Mouse (Mus musculus) liver, embryonic 14.5 days (tissue): ENCODE results near the gene Mgea5.

Source experiments
- CTCF ChIP-seq: IDR thresholded peaks from 2 replicates; pipeline ENCODE4 v1.5.1; 2016; ENCODE audit warnings: antibody characterized with exemption, low read depth, control low read depth
- EP300 ChIP-seq: IDR thresholded peaks from 2 replicates; pipeline ENCODE4 v1.6.1; 2016; ENCODE audit warnings: antibody characterized with exemption, low read depth

DNA sequence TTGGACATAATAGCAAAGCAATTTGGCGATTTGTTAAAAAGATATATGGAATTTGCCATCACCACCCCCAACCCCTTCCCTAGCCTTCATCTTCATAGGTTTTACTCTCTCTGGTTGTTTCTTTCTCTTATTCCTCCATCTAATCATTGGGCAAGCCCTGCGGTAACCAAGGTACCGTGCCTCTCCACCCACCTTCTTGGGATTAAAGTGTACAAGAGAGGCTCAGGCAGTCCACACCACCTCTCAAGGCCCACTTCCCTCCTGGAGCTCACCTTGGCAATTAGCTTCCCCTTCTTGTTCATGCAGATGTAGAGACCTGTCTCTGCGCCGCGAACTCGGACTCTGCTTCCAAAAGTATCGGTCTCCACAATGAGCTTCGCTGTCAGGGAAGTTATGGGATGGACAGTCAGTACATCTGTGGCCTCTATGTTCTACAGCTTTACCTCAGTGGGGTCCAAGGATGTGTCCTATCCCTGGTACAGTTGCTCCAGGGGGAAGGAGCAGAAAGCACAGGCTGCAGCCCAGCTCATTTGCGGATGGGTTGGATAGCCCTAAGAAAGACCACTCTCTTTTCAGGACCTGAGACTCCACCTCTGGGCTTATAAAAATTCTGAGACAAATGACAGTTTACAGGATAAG lies 45.7 kb downstream of the Mgea5 start:
- TF ChIP-seq CTCF (no peak), EP300 (no peak)
